Mouse (Mus musculus) frontal cortex, adult (tissue): Measurements from ENCODE around the gene Gm11639.

Source experiments
- ATAC-seq: cut with Nextera tagmentation; 2 replicates; pipeline ENCODE4 v1.9.2; 2017; ENCODE audit warnings: mild to moderate bottlenecking, moderate library complexity, mixed read lengths; ENCODE audit not compliant: low TSS enrichment

Gene Gm11639

GRCm38 (mm10) chr11:104685548-104685947 lies at the start of gene Gm11639:
Gene Gm11639, plus strand, starts transcription at chr11:104685707.
- ATAC-seq = no peak

GRCm38 (mm10) chr11:104637010-104637409 lies 48.5 kb upstream of the Gm11639 start:
- no peak for ATAC-seq

- no peak for ATAC-seq
Measured at GRCm38 (mm10) chr11:104638006-104638405, 47.5 kb upstream of the Gm11639 start.

- ATAC-seq = no peak
Measured at GRCm38 (mm10) chr11:104638906-104639305, 46.6 kb upstream of the Gm11639 start.

GRCm38 (mm10) chr11:104639634-104640033 lies 45.9 kb upstream of the Gm11639 start:
- no peak for ATAC-seq

- ATAC-seq = no peak
Measured at GRCm38 (mm10) chr11:104640894-104641293, 44.6 kb upstream of the Gm11639 start.

GRCm38 (mm10) chr11:104643236-104643635 lies 42.3 kb upstream of the Gm11639 start:
- ATAC-seq = no peak

- no peak for ATAC-seq
Measured at GRCm38 (mm10) chr11:104645402-104645801, 40.1 kb upstream of the Gm11639 start.

- no peak for ATAC-seq
Measured at GRCm38 (mm10) chr11:104646173-104646572, 39.3 kb upstream of the Gm11639 start.

GRCm38 (mm10) chr11:104646611-104647010 lies 38.9 kb upstream of the Gm11639 start:
- no peak for ATAC-seq

GRCm38 (mm10) chr11:104647188-104647867 lies 38.2 kb upstream of the Gm11639 start:
- no peak for ATAC-seq

GRCm38 (mm10) chr11:104648571-104648970 lies 36.9 kb upstream of the Gm11639 start:
- no peak for ATAC-seq

GRCm38 (mm10) chr11:104660599-104660998 lies 24.9 kb upstream of the Gm11639 start:
- no peak for ATAC-seq

- ATAC-seq = no peak
Measured at GRCm38 (mm10) chr11:104661106-104661505, 24.4 kb upstream of the Gm11639 start.

GRCm38 (mm10) chr11:104661531-104662205 lies 23.8 kb upstream of the Gm11639 start:
- ATAC-seq = peak; percentile 67; the same call in 1 of the 2 replicates

- ATAC-seq = no peak
Measured at GRCm38 (mm10) chr11:104662573-104662972, 22.9 kb upstream of the Gm11639 start.

GRCm38 (mm10) chr11:104663241-104663877 lies 22.1 kb upstream of the Gm11639 start:
- no peak for ATAC-seq

GRCm38 (mm10) chr11:104663878-104664261 lies 21.6 kb upstream of the Gm11639 start:
- no peak for ATAC-seq

GRCm38 (mm10) chr11:104664441-104664840 lies 21.1 kb upstream of the Gm11639 start:
- ATAC-seq = no peak

GRCm38 (mm10) chr11:104667399-104667798 lies 18.1 kb upstream of the Gm11639 start:
- no peak for ATAC-seq

GRCm38 (mm10) chr11:104673412-104673811 lies 12.1 kb upstream of the Gm11639 start:
- no peak for ATAC-seq

GRCm38 (mm10) chr11:104674768-104675167 lies 10.7 kb upstream of the Gm11639 start:
- no peak for ATAC-seq

GRCm38 (mm10) chr11:104693235-104693634 lies 7.7 kb downstream of the Gm11639 start:
- ATAC-seq = peak; percentile 76; the same call in 1 of the 2 replicates
